Mouse (Mus musculus) olfactory bulb, adult 2 months (tissue): ENCODE results near the gene Prn.

ENCODE experiments used
- CTCF ChIP-seq: fragments of 200-500 bp; IDR thresholded peaks from 2 replicates; pipeline ENCODE4 v1.5.1; 2012; ENCODE audit warnings: low read depth, mild to moderate bottlenecking, low read length, moderate library complexity; ENCODE audit not compliant: insufficient read depth
- POLR2A ChIP-seq: fragments of 200-500 bp; IDR thresholded peaks from 2 replicates; pipeline ENCODE4 v1.6.1; 2012; ENCODE audit warnings: mild to moderate bottlenecking, low read depth, low read length, moderate library complexity; ENCODE audit not compliant: insufficient read depth

- TF ChIP-seq CTCF (no peak), POLR2A (no peak)
Observed at GRCm38 (mm10) chr2:131933598-131933997, 23.8 kb downstream of the Prn start.
